Mouse (Mus musculus): ENCODE results near the gene Rab7b. TPM values are rescaled to one million over a fixed set of nuclear protein-coding genes. Genes with fewer than 3 reads are reported as not detected.

Rab7b gene
- polyA plus RNA-seq, 1 experiment = 6.9 TPM

- no peak overlapping the region for H3K27ac ChIP-seq (ENCODE audit: insufficient read depth, low read length)
- H3K4me3 ChIP-seq (ENCODE audit: extremely low read depth, insufficient read depth, insufficient read length) = no peak overlapping the region
- no peaks in the 10 kb centered on the region for H3K27me3 ChIP-seq (ENCODE audit: control insufficient read depth, insufficient read depth, low read length)
- WGBS = 78% methylated on average over 3 of the region's 3 CpGs
- TF ChIP-seq POLR2A (IDR thresholded peaks at IDR 0.05; ENCODE audit: low read depth, low read length) (no peak), CTCF (IDR thresholded peaks at IDR 0.05; ENCODE audit: extremely low read depth, insufficient read depth, insufficient read length, insufficient replicate concordance) (no peak)
- no peaks in the 10 kb centered on the region for H3K36me3 ChIP-seq (ENCODE audit: control insufficient read depth, insufficient read depth, low read length)
- peaks cover 7% of the 10 kb centered on the region for H3K4me1 ChIP-seq (ENCODE audit: control insufficient read depth, insufficient read depth, insufficient read length)
- DNase-seq (ENCODE audit: low read depth in 1 of 2, low spot score in 2 of 2) = no peak
Observed at GRCm38 (mm10) chr1:131690435-131690834, 1.9 kb downstream of the Rab7b start.

- TF ChIP-seq POLR2A (IDR thresholded peaks at IDR 0.05; ENCODE audit: low read depth, low read length) (no peak), CTCF (IDR thresholded peaks at IDR 0.05; ENCODE audit: extremely low read depth, insufficient read depth, insufficient read length, insufficient replicate concordance) (no peak)
- Histone ChIP-seq H3K27me3 (ENCODE audit: control insufficient read depth, insufficient read depth, low read length) (no peaks in the 10 kb centered on the region), H3K36me3 (ENCODE audit: control insufficient read depth, insufficient read depth, low read length) (no peaks in the 10 kb centered on the region), H3K4me1 (ENCODE audit: control insufficient read depth, insufficient read depth, insufficient read length) (peaks cover 7% of the 10 kb centered on the region), H3K27ac (ENCODE audit: insufficient read depth, low read length) (no peak overlapping the region), H3K4me3 (ENCODE audit: extremely low read depth, insufficient read depth, insufficient read length) (no peak overlapping the region)
- DNase-seq (ENCODE audit: low read depth in 1 of 2, low spot score in 2 of 2) = no peak
Observed at GRCm38 (mm10) chr1:131691356-131691755, 2.9 kb downstream of the Rab7b start.

- no peaks in the 10 kb centered on the region for H3K27me3 ChIP-seq (ENCODE audit: control insufficient read depth, insufficient read depth, low read length)
- peaks cover 7% of the 10 kb centered on the region for H3K4me1 ChIP-seq (ENCODE audit: control insufficient read depth, insufficient read depth, insufficient read length)
- H3K4me3 ChIP-seq (ENCODE audit: extremely low read depth, insufficient read depth, insufficient read length) = no peak overlapping the region
- H3K27ac ChIP-seq (ENCODE audit: insufficient read depth, low read length) = no peak overlapping the region
- DNase-seq (ENCODE audit: low read depth in 1 of 2, low spot score in 2 of 2) = no peak
- H3K36me3 ChIP-seq (ENCODE audit: control insufficient read depth, insufficient read depth, low read length) = no peaks in the 10 kb centered on the region
- 94% methylated on average over 2 of the region's 2 CpGs for WGBS
- TF ChIP-seq CTCF (IDR thresholded peaks at IDR 0.05; ENCODE audit: extremely low read depth, insufficient read depth, insufficient read length, insufficient replicate concordance) (no peak), POLR2A (IDR thresholded peaks at IDR 0.05; ENCODE audit: low read depth, low read length) (no peak)
Observed at GRCm38 (mm10) chr1:131695308-131695707, 6.8 kb downstream of the Rab7b start.

- peaks cover 7% of the 10 kb centered on the region for H3K4me1 ChIP-seq (ENCODE audit: control insufficient read depth, insufficient read depth, insufficient read length)
- H3K27me3 ChIP-seq (ENCODE audit: control insufficient read depth, insufficient read depth, low read length) = no peaks in the 10 kb centered on the region
- DNase-seq (ENCODE audit: low read depth in 1 of 2, low spot score in 2 of 2) = no peak
- H3K27ac ChIP-seq (ENCODE audit: insufficient read depth, low read length) = no peak overlapping the region
- no peak overlapping the region for H3K4me3 ChIP-seq (ENCODE audit: extremely low read depth, insufficient read depth, insufficient read length)
- H3K36me3 ChIP-seq (ENCODE audit: control insufficient read depth, insufficient read depth, low read length) = no peaks in the 10 kb centered on the region
- TF ChIP-seq CTCF (IDR thresholded peaks at IDR 0.05; ENCODE audit: extremely low read depth, insufficient read depth, insufficient read length, insufficient replicate concordance) (no peak), POLR2A (IDR thresholded peaks at IDR 0.05; ENCODE audit: low read depth, low read length) (no peak)
- 81% methylated on average over 4 of the region's 4 CpGs for WGBS
Observed at GRCm38 (mm10) chr1:131696325-131696724, 7.8 kb downstream of the Rab7b start.

GRCm38 (mm10) chr1:131698770-131699169, 10.3 kb downstream of the Rab7b start:
- Histone ChIP-seq H3K36me3 (ENCODE audit: control insufficient read depth, insufficient read depth, low read length) (no peaks in the 10 kb centered on the region), H3K27me3 (ENCODE audit: control insufficient read depth, insufficient read depth, low read length) (no peaks in the 10 kb centered on the region), H3K4me3 (ENCODE audit: extremely low read depth, insufficient read depth, insufficient read length) (no peak overlapping the region), H3K4me1 (ENCODE audit: control insufficient read depth, insufficient read depth, insufficient read length) (peaks cover 7% of the 10 kb centered on the region), H3K27ac (ENCODE audit: insufficient read depth, low read length) (no peak overlapping the region)
- WGBS = 71% methylated on average over 3 of the region's 3 CpGs
- no peak for TF ChIP-seq POLR2A (IDR thresholded peaks at IDR 0.05; ENCODE audit: low read depth, low read length)
- no peak for TF ChIP-seq CTCF (IDR thresholded peaks at IDR 0.05; ENCODE audit: extremely low read depth, insufficient read depth, insufficient read length, insufficient replicate concordance)
- DNase-seq (ENCODE audit: low read depth in 1 of 2, low spot score in 2 of 2) = no peak

- no peaks in the 10 kb centered on the region for H3K36me3 ChIP-seq (ENCODE audit: control insufficient read depth, insufficient read depth, low read length)
- peaks cover 7% of the 10 kb centered on the region for H3K4me1 ChIP-seq (ENCODE audit: control insufficient read depth, insufficient read depth, insufficient read length)
- no peak overlapping the region for H3K27ac ChIP-seq (ENCODE audit: insufficient read depth, low read length)
- H3K4me3 ChIP-seq (ENCODE audit: extremely low read depth, insufficient read depth, insufficient read length) = no peak overlapping the region
- DNase-seq (ENCODE audit: low read depth in 1 of 2, low spot score in 2 of 2) = no peak
- no peak for TF ChIP-seq POLR2A (IDR thresholded peaks at IDR 0.05; ENCODE audit: low read depth, low read length)
- no peaks in the 10 kb centered on the region for H3K27me3 ChIP-seq (ENCODE audit: control insufficient read depth, insufficient read depth, low read length)
- 67% methylated on average over 4 of the region's 4 CpGs for WGBS
Observed at GRCm38 (mm10) chr1:131699642-131700041, 11.1 kb downstream of the Rab7b start.

GRCm38 (mm10) chr1:131700447-131700846, 12.0 kb downstream of the Rab7b start:
- no peaks in the 10 kb centered on the region for H3K27me3 ChIP-seq (ENCODE audit: control insufficient read depth, insufficient read depth, low read length)
- peaks cover 7% of the 10 kb centered on the region for H3K4me1 ChIP-seq (ENCODE audit: control insufficient read depth, insufficient read depth, insufficient read length)
- WGBS = 23% methylated on average over 5 of the region's 5 CpGs
- no peak overlapping the region for H3K4me3 ChIP-seq (ENCODE audit: extremely low read depth, insufficient read depth, insufficient read length)
- H3K36me3 ChIP-seq (ENCODE audit: control insufficient read depth, insufficient read depth, low read length) = no peaks in the 10 kb centered on the region
- no peak overlapping the region for H3K27ac ChIP-seq (ENCODE audit: insufficient read depth, low read length)
- TF ChIP-seq POLR2A (IDR thresholded peaks at IDR 0.05; ENCODE audit: low read depth, low read length) = no peak
- no peak for TF ChIP-seq CTCF (IDR thresholded peaks at IDR 0.05; ENCODE audit: extremely low read depth, insufficient read depth, insufficient read length, insufficient replicate concordance)
- peak in 1 of 2 experiments; percentile 33 for DNase-seq (ENCODE audit: low read depth in 1 of 2, low spot score in 2 of 2)
